Mouse (Mus musculus) midbrain, embryonic 15.5 days (tissue): Measurements from ENCODE around the gene Ugt1a5. TPM values are rescaled to one million over a fixed set of nuclear protein-coding genes. Genes with fewer than 3 reads are reported as not detected.
A peak's percentile ranks its signal among the peaks of the same experiment; 100 is the strongest.

ENCODE experiments used
- ATAC-seq: fragments of 200-750 bp; cut with Nextera tagmentation; replicated peaks from 2 replicates; pipeline ENCODE4 v1.8.0; 2017; ENCODE audit warnings: moderate TSS enrichment
- H3K27ac ChIP-seq: fragments of 300-500 bp; sonication (generic); 2 replicates; pipeline ENCODE4 v1.5.1; 2015; ENCODE audit warnings: mild to moderate bottlenecking, inconsistent platforms
- H3K27me3 ChIP-seq: fragments of 300-500 bp; sonication (generic); replicated peaks from 2 replicates; pipeline ENCODE4 v1.6.1; 2015; ENCODE audit warnings: inconsistent platforms
- H3K36me3 ChIP-seq: fragments of 300-500 bp; sonication (generic); replicated peaks from 2 replicates; pipeline ENCODE4 v1.6.1; 2015; ENCODE audit warnings: inconsistent platforms
- H3K4me1 ChIP-seq: fragments of 300-500 bp; sonication (generic); 2 replicates; pipeline ENCODE4 v1.6.1; 2015; ENCODE audit warnings: inconsistent platforms
- H3K4me2 ChIP-seq: fragments of 300-500 bp; sonication (generic); 2 replicates; pipeline ENCODE4 v1.6.1; 2015; ENCODE audit warnings: inconsistent platforms, mild to moderate bottlenecking, moderate library complexity
- H3K4me3 ChIP-seq: fragments of 300-500 bp; sonication (generic); 2 replicates; pipeline ENCODE4 v1.5.1; 2015; ENCODE audit warnings: mild to moderate bottlenecking, inconsistent platforms
- H3K9ac ChIP-seq: fragments of 300-500 bp; sonication (generic); 2 replicates; pipeline ENCODE4 v1.6.1; 2015; ENCODE audit warnings: mild to moderate bottlenecking, inconsistent platforms
- H3K9me3 ChIP-seq: fragments of 300-500 bp; sonication (generic); 2 replicates; pipeline ENCODE4 v1.6.1; 2016; ENCODE audit warnings: inconsistent platforms
- WGBS: fragments of 180-500 bp; shearing (Covaris S2); methylation state at CpG from one replicate; pipeline ENCODE4 v1.1.7; 2015; ENCODE audit warnings: mixed read lengths; 5-methylcytosine and 5-hydroxymethylcytosine counted together
- polyA plus RNA-seq: library from polyadenylated mRNA; unstranded; fragments of >200 nt; fragmentation: Nextera tagmentation; extraction: Ambion mirVana; gene quantifications from 2 replicates; pipeline ENCODE4 v1.2.1, GENCODE M21; 2015

The Ugt1a5 gene
- polyA plus RNA-seq, 1 experiment from 2014 or later: not detected

DNA sequence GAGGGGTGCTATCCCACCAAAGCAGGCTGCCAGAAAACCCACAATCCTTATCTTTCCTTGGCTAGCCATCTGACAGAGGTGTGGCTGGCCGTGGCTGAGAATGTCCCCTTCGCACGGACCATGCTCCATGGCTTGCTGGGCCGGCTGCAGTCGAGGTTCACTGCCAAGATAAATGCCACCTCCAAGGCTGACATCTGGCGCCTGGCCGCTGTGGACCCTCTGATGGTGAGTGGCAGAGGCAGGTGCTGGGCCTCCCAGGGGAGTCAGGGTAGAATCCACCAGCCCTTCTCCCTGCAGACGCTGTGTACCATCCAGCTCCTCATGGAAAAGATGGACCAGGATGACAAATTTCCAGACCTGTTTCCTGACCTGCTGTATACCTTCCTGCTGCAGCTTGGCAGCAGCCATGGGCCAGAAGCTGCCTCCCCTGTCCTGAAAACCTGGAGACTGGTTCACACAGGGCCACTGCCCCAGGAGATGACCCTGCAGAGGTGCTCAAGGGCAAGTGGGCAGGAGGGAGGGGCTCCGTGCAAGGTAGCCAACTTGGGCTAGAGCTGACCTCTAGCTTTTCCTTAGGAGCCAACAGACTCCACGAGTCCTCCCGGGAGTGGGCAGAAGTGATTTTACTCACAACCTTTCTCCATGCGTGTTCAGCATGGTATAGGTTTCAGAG, 89.1 kb downstream of the Ugt1a5 start:
- H3K27ac ChIP-seq: no peak overlapping the region
- H3K9me3 ChIP-seq: peaks cover 37% of the 10 kb centered on the region
- no peak overlapping the region for H3K4me2 ChIP-seq
- no peak for ATAC-seq
- no peaks in the 10 kb centered on the region for H3K36me3 ChIP-seq
- no peak overlapping the region for H3K9ac ChIP-seq
- no peak overlapping the region for H3K4me3 ChIP-seq
- 88% methylated on average over 12 of the region's 12 CpGs for WGBS
- H3K4me1 ChIP-seq: no peaks in the 10 kb centered on the region
- H3K27me3 ChIP-seq: no peaks in the 10 kb centered on the region

DNA sequence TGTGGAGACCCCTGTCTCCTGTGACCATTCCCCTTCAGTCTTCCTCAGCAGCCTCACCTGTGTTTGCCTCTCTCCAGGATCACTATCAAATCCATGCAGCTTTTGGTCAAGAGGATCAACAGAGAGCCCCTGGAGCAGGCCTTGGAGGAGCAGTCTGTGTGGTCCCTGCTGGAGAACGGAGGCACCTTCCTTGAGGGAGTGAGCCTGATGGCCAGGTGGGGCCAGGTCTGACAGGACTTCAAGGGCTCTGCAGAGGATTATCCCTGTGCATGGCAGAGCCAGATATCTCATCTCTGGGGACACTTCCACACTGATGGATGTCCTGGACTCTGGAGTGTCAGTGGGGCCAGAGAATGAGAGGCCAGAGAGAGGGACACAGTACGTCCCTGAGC, 89.7 kb downstream of the Ugt1a5 start:
- H3K9ac ChIP-seq: no peak overlapping the region
- no peaks in the 10 kb centered on the region for H3K4me1 ChIP-seq
- H3K4me3 ChIP-seq: no peak overlapping the region
- 66% methylated on average over 2 of the region's 2 CpGs for WGBS
- H3K36me3 ChIP-seq: no peaks in the 10 kb centered on the region
- H3K9me3 ChIP-seq: peaks cover 32% of the 10 kb centered on the region
- no peaks in the 10 kb centered on the region for H3K27me3 ChIP-seq
- H3K4me2 ChIP-seq: no peak overlapping the region
- no peak for ATAC-seq
- no peak overlapping the region for H3K27ac ChIP-seq

DNA sequence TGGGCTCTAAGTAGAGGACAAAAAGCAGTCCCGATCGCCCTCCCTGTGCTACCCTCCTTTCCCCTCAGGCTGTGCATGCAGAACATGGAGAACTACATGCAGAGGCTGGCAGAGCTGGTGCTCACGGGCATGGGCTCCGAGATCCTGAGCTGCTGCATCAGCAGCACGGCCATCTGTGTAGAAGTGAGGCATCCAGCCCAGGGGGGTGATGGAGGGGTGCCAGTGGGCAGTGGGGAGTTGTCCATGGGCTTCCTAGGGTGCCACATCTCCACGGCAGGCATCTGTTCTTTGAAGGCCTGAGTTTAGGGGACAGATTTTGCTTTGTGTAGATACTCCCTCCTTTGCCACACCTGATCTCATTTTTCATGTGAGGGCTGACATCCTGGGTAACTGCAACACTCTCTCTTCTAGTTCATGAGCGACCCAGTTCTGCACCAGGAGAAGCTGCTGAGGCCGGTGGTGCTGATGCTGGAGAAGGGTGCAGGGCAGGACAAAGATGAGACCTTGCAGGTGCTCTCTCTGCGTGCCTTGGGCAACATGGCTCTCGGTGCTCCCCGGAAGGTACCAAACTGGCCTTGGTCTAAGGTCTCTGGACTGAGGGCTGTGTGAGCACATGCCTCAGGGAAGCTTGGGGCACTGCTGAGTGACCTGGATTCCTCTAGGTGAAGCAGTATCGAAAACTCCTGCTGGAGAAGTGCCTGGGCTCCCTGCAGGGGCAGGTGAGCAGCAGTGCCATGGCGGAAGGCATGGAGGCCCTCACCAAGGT, 90.4 kb downstream of the Ugt1a5 start:
- H3K27ac ChIP-seq: no peak overlapping the region
- H3K9me3 ChIP-seq: peaks cover 27% of the 10 kb centered on the region
- H3K9ac ChIP-seq: no peak overlapping the region
- no peak for ATAC-seq
- no peaks in the 10 kb centered on the region for H3K27me3 ChIP-seq
- H3K4me3 ChIP-seq: no peak overlapping the region
- H3K4me1 ChIP-seq: no peaks in the 10 kb centered on the region
- no peak overlapping the region for H3K4me2 ChIP-seq
- H3K36me3 ChIP-seq: peaks cover 4% of the 10 kb centered on the region; the same call in 1 of the 2 replicates
- 80% methylated on average over 13 of the region's 13 CpGs for WGBS

DNA sequence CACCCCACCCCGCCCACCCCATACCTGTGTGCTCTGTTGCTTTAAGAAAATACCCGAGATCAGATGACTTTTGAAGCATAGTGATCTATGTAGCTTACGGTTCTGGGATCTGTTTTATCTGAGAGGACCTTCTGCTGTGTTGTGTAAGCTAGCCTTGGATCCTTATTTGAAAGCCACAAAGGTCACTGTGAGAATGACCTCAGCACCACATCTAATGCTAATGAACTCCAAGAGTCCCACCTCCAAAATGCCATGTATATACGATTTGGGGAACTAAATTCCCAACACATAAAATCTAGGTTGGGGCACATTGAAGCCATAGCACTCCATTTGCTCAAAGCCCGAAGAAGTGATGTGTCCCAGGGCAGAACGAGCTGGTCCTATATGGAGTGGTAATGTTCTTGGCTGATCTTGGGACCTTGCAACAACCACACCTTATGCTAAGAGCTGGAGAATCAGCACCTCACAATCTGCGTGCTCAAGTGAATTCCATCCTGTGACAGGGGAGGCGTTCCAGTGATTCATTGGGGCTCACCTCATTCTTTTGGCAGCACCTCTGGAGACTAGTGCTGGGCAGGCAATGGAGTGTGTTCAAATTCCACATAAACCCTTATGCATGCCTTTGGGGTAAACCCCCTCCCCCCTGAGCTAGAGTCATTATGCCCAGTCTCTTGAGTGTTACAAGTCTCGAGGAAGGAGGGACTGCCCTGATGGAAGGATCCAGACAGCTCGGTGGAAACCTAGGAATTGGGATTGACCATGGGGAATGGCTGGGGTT, 91.3 kb downstream of the Ugt1a5 start:
- Histone ChIP-seq H3K4me2 (no peak overlapping the region), H3K4me3 (no peak overlapping the region), H3K27ac (no peak overlapping the region), H3K9me3 (peaks cover 25% of the 10 kb centered on the region), H3K4me1 (no peaks in the 10 kb centered on the region), H3K36me3 (peaks cover 11% of the 10 kb centered on the region; the same call in 1 of the 2 replicates), H3K9ac (no peak overlapping the region), H3K27me3 (no peaks in the 10 kb centered on the region)
- WGBS: 80% methylated on average over 10 of the region's 10 CpGs
- no peak; the same call in 1 of the 2 replicates for ATAC-seq

DNA sequence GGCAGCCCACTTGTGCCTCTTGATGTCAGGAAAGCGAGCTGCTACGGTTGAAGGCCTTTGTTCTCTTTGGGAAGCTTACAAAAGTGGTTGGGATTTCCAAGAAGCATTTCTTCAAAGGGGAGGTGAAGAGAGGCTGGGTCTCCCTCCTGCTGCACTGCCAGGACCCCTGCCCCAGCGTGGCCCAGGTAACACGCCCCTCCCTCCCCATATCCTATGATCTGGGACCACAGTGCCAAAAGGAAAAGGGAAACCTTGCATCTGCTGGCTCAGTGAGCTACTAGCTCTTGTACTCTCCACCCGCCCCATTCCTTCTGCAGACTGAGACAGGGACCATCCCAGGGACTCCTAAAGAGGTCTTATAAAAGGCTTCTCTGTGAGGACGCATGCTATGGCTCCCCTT, 91.9 kb downstream of the Ugt1a5 start:
- H3K4me2 ChIP-seq: no peak overlapping the region
- H3K4me1 ChIP-seq: no peaks in the 10 kb centered on the region
- H3K9ac ChIP-seq: no peak overlapping the region
- no peak for ATAC-seq
- peaks cover 16% of the 10 kb centered on the region for H3K36me3 ChIP-seq
- H3K27ac ChIP-seq: no peak overlapping the region
- H3K27me3 ChIP-seq: no peaks in the 10 kb centered on the region
- WGBS: 84% methylated on average over 6 of the region's 6 CpGs
- no peak overlapping the region for H3K4me3 ChIP-seq
- H3K9me3 ChIP-seq: peaks cover 19% of the 10 kb centered on the region

DNA sequence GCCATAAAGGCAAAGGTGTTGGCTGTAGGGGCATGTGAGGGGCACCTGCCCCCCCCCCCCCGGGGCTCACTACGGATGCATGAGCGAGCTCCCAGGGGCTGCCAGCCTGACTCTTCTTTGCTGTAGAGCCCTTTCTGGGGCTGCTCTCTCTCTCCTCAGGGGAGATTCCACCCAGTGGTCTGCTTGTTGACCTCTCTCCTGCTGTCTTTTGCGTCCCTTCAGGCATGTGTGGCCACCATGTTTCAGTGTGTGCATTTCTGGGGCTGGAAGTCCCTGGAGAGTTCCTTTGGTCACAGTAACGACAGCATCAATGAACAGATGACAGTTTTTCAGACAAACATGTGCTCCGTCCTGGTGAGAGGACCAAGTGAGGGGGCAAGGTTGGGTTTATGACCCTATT, 92.5 kb downstream of the Ugt1a5 start:
- Histone ChIP-seq H3K9ac (no peak overlapping the region), H3K27ac (no peak overlapping the region), H3K4me2 (no peak overlapping the region), H3K27me3 (no peaks in the 10 kb centered on the region), H3K9me3 (peaks cover 16% of the 10 kb centered on the region), H3K4me3 (no peak overlapping the region), H3K4me1 (no peaks in the 10 kb centered on the region), H3K36me3 (peaks cover 23% of the 10 kb centered on the region)
- WGBS: 70% methylated on average over 6 of the region's 6 CpGs
- ATAC-seq: no peak

DNA sequence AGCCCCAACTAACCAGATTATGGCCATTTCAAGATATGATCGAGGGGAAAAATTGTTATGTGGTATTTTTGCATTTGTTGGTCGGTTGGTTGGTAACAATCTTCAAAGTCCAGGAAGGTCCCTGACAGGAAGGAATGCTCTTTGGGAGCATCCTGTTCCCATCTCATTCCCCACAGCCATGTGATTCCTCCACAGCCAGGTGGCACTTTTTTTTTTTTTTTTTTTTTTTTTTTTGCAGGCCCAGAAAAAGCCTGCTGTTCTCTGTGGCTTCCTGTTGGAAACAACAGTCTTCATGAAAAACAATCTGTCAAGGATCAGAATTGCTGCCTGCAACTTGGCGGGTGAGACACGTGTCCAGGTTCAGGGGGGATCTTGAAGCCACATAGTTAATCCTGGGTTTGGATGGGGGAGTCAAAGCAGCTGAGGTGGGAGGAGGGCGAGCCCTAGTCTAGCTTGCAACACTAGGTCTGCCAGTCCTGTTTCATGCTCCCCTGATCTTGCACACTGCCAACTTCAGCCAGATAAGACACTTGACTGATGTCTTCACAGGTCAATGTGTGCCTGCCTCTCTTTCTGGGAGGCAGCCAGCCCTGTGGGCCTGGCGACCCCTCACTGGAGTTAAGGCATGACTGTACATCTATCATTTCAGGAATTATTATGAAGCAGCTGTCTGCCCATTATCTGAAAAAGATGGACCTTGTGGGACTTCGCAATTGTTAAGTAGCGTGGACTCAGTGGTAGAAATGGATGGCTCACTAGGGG, 93.2 kb downstream of the Ugt1a5 start:
- Histone ChIP-seq H3K9me3 (peaks cover 16% of the 10 kb centered on the region), H3K4me1 (no peaks in the 10 kb centered on the region), H3K4me3 (no peak overlapping the region), H3K27ac (no peak overlapping the region), H3K4me2 (no peak overlapping the region), H3K27me3 (no peaks in the 10 kb centered on the region), H3K9ac (no peak overlapping the region), H3K36me3 (peaks cover 30% of the 10 kb centered on the region)
- peak; percentile 1; the same call in 1 of the 2 replicates for ATAC-seq
- WGBS: 81% methylated on average over 8 of the region's 8 CpGs

DNA sequence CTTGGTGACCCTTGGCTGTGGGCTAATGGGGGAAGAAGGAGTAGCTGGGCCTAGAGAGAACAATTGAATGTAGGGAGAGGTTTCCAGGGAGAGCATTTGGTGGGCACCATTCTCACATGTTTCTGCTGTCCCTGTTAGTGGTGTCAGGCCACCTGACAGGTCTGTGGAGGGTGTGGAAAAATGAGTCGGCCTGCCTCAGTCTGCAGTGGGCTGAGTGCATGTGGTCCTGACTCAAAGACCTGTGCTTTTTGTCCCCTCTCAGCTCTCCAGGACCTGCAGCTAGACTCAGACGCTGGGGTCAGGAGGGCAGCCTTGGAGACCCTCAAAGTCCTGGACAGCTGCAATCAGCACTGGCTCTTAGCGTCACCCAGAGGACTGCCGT, 93.8 kb downstream of the Ugt1a5 start:
- ATAC-seq: peak; percentile 2; the same call in 1 of the 2 replicates
- H3K27ac ChIP-seq: no peak overlapping the region
- peaks cover 36% of the 10 kb centered on the region for H3K36me3 ChIP-seq
- peaks cover 15% of the 10 kb centered on the region for H3K9me3 ChIP-seq
- H3K4me2 ChIP-seq: no peak overlapping the region
- H3K4me1 ChIP-seq: no peaks in the 10 kb centered on the region
- no peak overlapping the region for H3K4me3 ChIP-seq
- 85% methylated on average over 4 of the region's 4 CpGs for WGBS
- H3K27me3 ChIP-seq: no peaks in the 10 kb centered on the region
- no peak overlapping the region for H3K9ac ChIP-seq

DNA sequence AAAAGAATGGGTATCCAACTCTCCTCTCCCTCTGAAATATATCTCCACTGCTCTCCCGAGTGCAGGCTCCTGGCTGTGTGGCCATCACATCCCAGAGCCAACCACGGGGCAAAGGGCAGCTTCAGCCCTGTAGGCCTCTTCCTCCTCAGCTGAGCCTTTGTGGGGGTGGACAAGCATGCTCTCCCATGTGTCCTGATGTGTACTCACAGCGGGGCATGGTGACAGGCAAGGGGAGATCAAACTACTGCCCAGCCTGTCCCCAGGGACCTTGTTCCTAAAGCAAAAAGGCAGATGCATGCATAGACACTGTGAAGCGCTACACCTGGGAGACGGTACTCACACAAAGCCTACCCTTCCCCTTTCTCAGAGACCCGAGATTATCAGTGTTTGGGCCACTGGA, 94.3 kb downstream of the Ugt1a5 start:
- Histone ChIP-seq H3K27ac (no peak overlapping the region), H3K27me3 (no peaks in the 10 kb centered on the region), H3K4me3 (no peak overlapping the region), H3K4me2 (no peak overlapping the region), H3K4me1 (no peaks in the 10 kb centered on the region), H3K36me3 (peaks cover 41% of the 10 kb centered on the region), H3K9ac (no peak overlapping the region), H3K9me3 (peaks cover 10% of the 10 kb centered on the region)
- ATAC-seq: peak; percentile 7; the same call in 1 of the 2 replicates
- 80% methylated on average over 6 of the region's 6 CpGs for WGBS

DNA sequence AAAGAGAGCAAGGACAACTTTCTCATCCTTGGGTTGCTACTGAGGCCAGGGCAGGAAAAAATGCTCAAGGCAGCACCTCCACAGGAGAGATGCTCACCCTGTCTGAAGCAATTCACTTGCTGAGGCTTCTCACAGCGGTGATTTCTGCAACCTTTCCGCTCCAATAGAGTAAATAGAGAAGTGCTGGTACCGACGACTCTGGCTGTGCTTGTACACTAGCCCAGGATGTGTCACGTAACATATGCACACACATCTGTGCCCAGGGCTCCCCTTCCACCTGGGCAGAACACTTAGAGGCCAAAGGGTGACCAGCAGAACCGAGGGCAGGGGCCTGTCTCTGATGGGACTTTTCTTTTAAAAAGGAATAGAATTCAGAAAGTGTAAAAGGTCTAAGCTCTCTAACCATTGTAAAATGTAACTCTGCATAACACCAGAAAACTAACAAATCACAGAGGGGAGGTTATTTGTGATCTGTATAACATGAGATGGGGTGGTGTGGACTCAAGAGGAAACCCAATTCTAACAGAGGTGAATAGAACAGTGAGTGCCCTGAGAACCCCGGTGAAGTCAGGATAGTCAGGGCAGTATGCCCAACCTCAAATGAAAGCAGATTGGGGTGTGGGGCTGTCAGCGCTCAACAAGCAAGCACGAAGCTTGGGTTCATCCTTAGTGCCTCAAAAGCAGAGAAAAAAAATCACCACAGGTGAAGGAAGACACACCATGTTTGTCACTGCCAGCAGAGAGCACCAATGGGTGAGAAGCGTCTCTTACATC, 95.0 kb downstream of the Ugt1a5 start:
- 0 out of 2 replicates have a peak, but pooled peaks cover 6% of the 10 kb centered on the region for H3K9me3 ChIP-seq
- H3K4me2 ChIP-seq: no peak overlapping the region
- 84% methylated on average over 10 of the region's 10 CpGs for WGBS
- H3K9ac ChIP-seq: no peak overlapping the region
- H3K36me3 ChIP-seq: peaks cover 47% of the 10 kb centered on the region
- H3K27me3 ChIP-seq: no peaks in the 10 kb centered on the region
- no peak overlapping the region for H3K4me3 ChIP-seq
- no peaks in the 10 kb centered on the region for H3K4me1 ChIP-seq
- no peak overlapping the region for H3K27ac ChIP-seq
- ATAC-seq: no peak

DNA sequence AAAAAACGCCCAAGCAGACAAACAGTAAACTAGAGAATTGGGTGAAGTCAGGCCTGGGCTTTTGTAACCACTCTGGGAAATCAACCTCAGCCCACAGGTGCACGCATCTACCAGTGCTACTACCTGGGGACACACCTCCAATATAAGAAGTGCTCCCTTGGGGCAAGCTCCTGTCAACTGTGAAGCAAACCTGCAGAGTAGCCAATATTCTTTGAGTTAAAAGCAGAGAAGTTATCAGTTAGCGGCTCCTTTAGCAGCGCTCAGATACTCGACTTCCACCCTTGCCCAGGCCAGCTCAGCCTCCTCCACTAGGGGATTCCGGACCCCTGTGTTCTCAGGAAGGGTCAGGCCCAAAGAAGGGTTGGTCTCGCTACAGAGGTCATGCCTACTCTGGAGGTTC, 95.9 kb downstream of the Ugt1a5 start:
- Histone ChIP-seq H3K9ac (no peak overlapping the region), H3K9me3 (no peaks in the 10 kb centered on the region), H3K4me2 (no peak overlapping the region), H3K4me1 (no peaks in the 10 kb centered on the region), H3K4me3 (no peak overlapping the region), H3K27me3 (no peaks in the 10 kb centered on the region), H3K36me3 (peaks cover 56% of the 10 kb centered on the region), H3K27ac (no peak overlapping the region)
- 87% methylated on average over 7 of the region's 7 CpGs for WGBS
- ATAC-seq: no peak
